ENCODE assay signal across 10 mouse cellular contexts in genomic region chr6:29234272-29234671, GRCm38 (mm10). TPM values are rescaled to one million over a fixed set of nuclear protein-coding genes. Genes with fewer than 3 reads are reported as not detected.
A peak's percentile ranks its signal among the peaks of the same experiment; 100 is the strongest.
DNase-seq lines count a peak whose midpoint lies in the region; ATAC-seq and TF ChIP-seq lines count a peak whose summit lies in the region.
"Had no signal": no experiment of that assay in that cellular context is flagged by ENCODE, and none has a peak within 500 bp of the region (broad histone marks: within the 10 kb centered on the region; RNA-seq: fewer than 3 reads in every experiment).

No protein-coding gene starts in this region.

- no peak overlapping the region for H3K4me3 ChIP-seq in cerebellum, adult 2 months (replicated peaks; ENCODE audit: insufficient read depth, low read depth, low read length)
- H3K4me3 ChIP-seq in midbrain, embryonic 11.5 days (ENCODE audit: low read depth, low read length), result no peak overlapping the region
- H3K4me3 ChIP-seq in midbrain, embryonic 10.5 days, result no peak overlapping the region
- H3K4me3 ChIP-seq: heart, embryonic 15.5 days; neural tube, embryonic 12.5 days had no signal

- DNase-seq in cerebellum, adult 2 months, result no peak
- no peak for DNase-seq in cerebellum, postnatal 4 days (ENCODE audit: low spot score in 2 of 2)
- peak; percentile 72 for DNase-seq in midbrain, embryonic 11.5 days (ENCODE audit: low spot score, missing footprints)
- no peak for DNase-seq in midbrain, embryonic 10.5 days (ENCODE audit: low spot score)
- DNase-seq in thymus, postnatal 10 days (ENCODE audit: low spot score in 2 of 2), result peak; percentile 76
- DNase-seq in right cerebral cortex, postnatal 36 days (ENCODE audit: low spot score in 2 of 2), result no peak
- no peak for DNase-seq in adrenal gland, adult 18-20 months (ENCODE audit: low spot score in 2 of 2)

- no peaks in the 10 kb centered on the region for H3K36me3 ChIP-seq in midbrain, embryonic 11.5 days (ENCODE audit: control insufficient read depth, insufficient read depth, low read length)
- H3K36me3 ChIP-seq in midbrain, embryonic 10.5 days, result no peaks in the 10 kb centered on the region
- H3K36me3 ChIP-seq: heart, embryonic 15.5 days; neural tube, embryonic 12.5 days had no signal

- no peaks in the 10 kb centered on the region for H3K4me1 ChIP-seq in cerebellum, adult 2 months (ENCODE audit: control insufficient read depth, insufficient read depth, low read length)
- no peaks in the 10 kb centered on the region for H3K4me1 ChIP-seq in midbrain, embryonic 11.5 days (ENCODE audit: control insufficient read depth, insufficient read depth, low read length)
- H3K4me1 ChIP-seq in midbrain, embryonic 10.5 days, result no peaks in the 10 kb centered on the region
- H3K4me1 ChIP-seq: heart, embryonic 15.5 days; neural tube, embryonic 12.5 days had no signal

- no peaks in the 10 kb centered on the region for H3K27me3 ChIP-seq in cerebellum, adult 2 months (ENCODE audit: control insufficient read depth, insufficient read depth, low read length)
- no peaks in the 10 kb centered on the region for H3K27me3 ChIP-seq in midbrain, embryonic 11.5 days (ENCODE audit: control insufficient read depth, insufficient read depth, low read length)
- no peaks in the 10 kb centered on the region; the same call in 1 of the 2 replicates for H3K27me3 ChIP-seq in midbrain, embryonic 10.5 days (ENCODE audit: low read depth, poor library complexity, severe bottlenecking)
- H3K27me3 ChIP-seq: heart, embryonic 15.5 days; neural tube, embryonic 12.5 days had no signal

- peak; percentile 35; the same call in 1 of the 2 replicates for ATAC-seq in midbrain, embryonic 11.5 days (ENCODE audit: low FRiP score)
- ATAC-seq in inflammation-experienced regulatory T-cells, adult 6 months, result peak; percentile 53

- TF ChIP-seq CTCF in cerebellum, adult 2 months (IDR thresholded peaks at IDR 0.05; ENCODE audit: borderline replicate concordance, insufficient read depth, low read depth, low read length), result peak; percentile 65

- WGBS in cerebellum, adult 2 months, result 48% methylated on average over 8 of the region's 8 CpGs
- WGBS in midbrain, embryonic 11.5 days, result 51% methylated on average over 8 of the region's 8 CpGs
- WGBS in midbrain, embryonic 10.5 days, result 52% methylated on average over 8 of the region's 8 CpGs

- no peak overlapping the region for H3K27ac ChIP-seq in cerebellum, adult 2 months (ENCODE audit: insufficient read depth, low read length)
- H3K27ac ChIP-seq in midbrain, embryonic 11.5 days (ENCODE audit: low read depth, low read length), result no peak overlapping the region
- H3K27ac ChIP-seq in midbrain, embryonic 10.5 days (replicated peaks), result no peak overlapping the region
- H3K27ac ChIP-seq: heart, embryonic 15.5 days; neural tube, embryonic 12.5 days had no signal

- no peak overlapping the region for H3K9ac ChIP-seq in midbrain, embryonic 11.5 days (ENCODE audit: low read length)
- H3K9ac ChIP-seq: heart, embryonic 15.5 days; neural tube, embryonic 12.5 days had no signal

- TF ChIP-seq POLR2A in cerebellum, adult 2 months (IDR thresholded peaks at IDR 0.05; ENCODE audit: borderline replicate concordance, insufficient read depth, low read length), result no peak

- H3K4me2 ChIP-seq in midbrain, embryonic 11.5 days, result no peak overlapping the region
- H3K4me2 ChIP-seq: heart, embryonic 15.5 days; neural tube, embryonic 12.5 days had no signal

- H3K9me3 ChIP-seq in midbrain, embryonic 11.5 days (ENCODE audit: control insufficient read depth, low read length), result no peaks in the 10 kb centered on the region
- no peaks in the 10 kb centered on the region for H3K9me3 ChIP-seq in midbrain, embryonic 10.5 days (replicated peaks)
- H3K9me3 ChIP-seq: heart, embryonic 15.5 days; neural tube, embryonic 12.5 days had no signal

RNA-seq across cellular contexts. Expression of gene Impdh1, which starts 18.1 kb away (rescaled TPM):
- 52.9 and 54.3 TPM in 2 replicates for polyA plus RNA-seq in cerebellum, adult 2 months (2012; rRNA removed)
- 36.9 and 42.0 TPM in 2 replicates for polyA plus RNA-seq in midbrain, embryonic 11.5 days (2014; fragmentation: Nextera tagmentation; extraction: Ambion mirVana)
- polyA plus RNA-seq in midbrain, embryonic 10.5 days (2016; fragmentation: Nextera tagmentation; extraction: Ambion mirVana), result 45.6 and 53.5 TPM in 2 replicates
- 10 to 100 TPM; 10.7 to 21.0 (median 14.8) TPM for polyA plus RNA-seq in inflammation-experienced regulatory T-cells, adult 6 months (2017; shearing (Covaris generic))
- 10 to 100 TPM; 49.6 to 63.7 TPM for total RNA-seq in adrenal gland, adult 18-20 months (2021)

RNA-seq across cellular contexts. Expression of gene Hilpda, which starts 38.0 kb away (rescaled TPM):
- 10.2 and 11.2 TPM in 2 replicates for polyA plus RNA-seq in cerebellum, adult 2 months (2012; rRNA removed)
- polyA plus RNA-seq in midbrain, embryonic 11.5 days (2014; fragmentation: Nextera tagmentation; extraction: Ambion mirVana), result 30.1 and 30.5 TPM in 2 replicates
- 31.0 and 34.0 TPM in 2 replicates for polyA plus RNA-seq in midbrain, embryonic 10.5 days (2016; fragmentation: Nextera tagmentation; extraction: Ambion mirVana)
- 10 to 100 TPM; 19.9 to 29.7 (median 25.6) TPM for polyA plus RNA-seq in inflammation-experienced regulatory T-cells, adult 6 months (2017; shearing (Covaris generic))
- total RNA-seq in adrenal gland, adult 18-20 months (2021), result 1 to 10 TPM; 3.9 to 6.7 TPM

RNA-seq across cellular contexts. Expression of gene Fam71f2, which starts 45.1 kb away (rescaled TPM):
- polyA plus RNA-seq in cerebellum, adult 2 months (2012; rRNA removed), result 1.1 TPM in 2 replicates
- 0.41 and 0.79 TPM in 2 replicates for polyA plus RNA-seq in midbrain, embryonic 11.5 days (2014; fragmentation: Nextera tagmentation; extraction: Ambion mirVana)
- polyA plus RNA-seq in midbrain, embryonic 10.5 days (2016; fragmentation: Nextera tagmentation; extraction: Ambion mirVana), result 0.22 and 0.23 TPM in 2 replicates
- under 1 TPM in 1 of 3 experiments, not detected in 2; 0.50 TPM for polyA plus RNA-seq in inflammation-experienced regulatory T-cells, adult 6 months (2017; shearing (Covaris generic))
- not detected for total RNA-seq in adrenal gland, adult 18-20 months (2021)

RNA-seq across cellular contexts. Expression of gene Prrt4, which starts 54.9 kb away (rescaled TPM):
- 5.4 and 5.5 TPM in 2 replicates for polyA plus RNA-seq in cerebellum, adult 2 months (2012; rRNA removed)
- 0.53 and 0.58 TPM in 2 replicates for polyA plus RNA-seq in midbrain, embryonic 11.5 days (2014; fragmentation: Nextera tagmentation; extraction: Ambion mirVana)
- polyA plus RNA-seq in midbrain, embryonic 10.5 days (2016; fragmentation: Nextera tagmentation; extraction: Ambion mirVana), result 0.83 and 1.1 TPM in 2 replicates
- polyA plus RNA-seq in inflammation-experienced regulatory T-cells, adult 6 months (2017; shearing (Covaris generic)), result not detected
- total RNA-seq in adrenal gland, adult 18-20 months (2021), result 1 to 10 TPM; 1.3 to 3.9 TPM

Comparison
In these comparisons a context has a peak if more than half of its experiments do, and no peak if none do; other contexts are left out.
1. DNase-seq: peak in midbrain, embryonic 11.5 days (single experiment) and thymus, postnatal 10 days (2 of 2); none in cerebellum, adult 2 months (0 of 2), cerebellum, postnatal 4 days (0 of 2), midbrain, embryonic 10.5 days (single experiment), right cerebral cortex, postnatal 36 days (0 of 2) and adrenal gland, adult 18-20 months (0 of 2).